Mouse (Mus musculus) stomach, embryonic 15.5 days (tissue): ENCODE measurements around the gene Fam43a. TPM values are rescaled to one million over a fixed set of nuclear protein-coding genes. Genes with fewer than 3 reads are reported as not detected.

Source experiments
- ATAC-seq: fragments of 200-750 bp; cut with Nextera tagmentation; 2 replicates; pipeline ENCODE4 v1.8.0; 2017; ENCODE audit warnings: low read depth, moderate number of reproducible peaks, moderate TSS enrichment; ENCODE audit not compliant: insufficient read depth, low FRiP score
- H3K27ac ChIP-seq: fragments of 300-500 bp; sonication (generic); 2 replicates; pipeline ENCODE4 v1.5.1; 2015; ENCODE audit warnings: mild to moderate bottlenecking, inconsistent platforms
- H3K27me3 ChIP-seq: fragments of 300-500 bp; sonication (generic); replicated peaks from 2 replicates; pipeline ENCODE4 v1.6.1; 2015; ENCODE audit warnings: inconsistent platforms
- H3K36me3 ChIP-seq: fragments of 300-500 bp; sonication (generic); 2 replicates; pipeline ENCODE4 v1.6.1; 2015; ENCODE audit warnings: inconsistent platforms
- H3K4me1 ChIP-seq: fragments of 300-500 bp; sonication (generic); 2 replicates; pipeline ENCODE4 v1.6.1; 2015; ENCODE audit warnings: inconsistent platforms
- H3K4me2 ChIP-seq: fragments of 300-500 bp; sonication (generic); 2 replicates; pipeline ENCODE4 v1.6.1; 2015; ENCODE audit warnings: mild to moderate bottlenecking, inconsistent platforms
- H3K4me3 ChIP-seq: fragments of 300-500 bp; sonication (generic); replicated peaks from 2 replicates; pipeline ENCODE4 v1.5.1; 2015; ENCODE audit warnings: inconsistent platforms
- H3K9ac ChIP-seq: fragments of 300-500 bp; sonication (generic); 2 replicates; pipeline ENCODE4 v1.6.1; 2015; ENCODE audit warnings: inconsistent platforms
- H3K9me3 ChIP-seq: fragments of 300-500 bp; sonication (generic); 2 replicates; pipeline ENCODE4 v1.6.1; 2016; ENCODE audit warnings: inconsistent platforms
- WGBS: fragments of 180-500 bp; shearing (Covaris S2); methylation state at CpG from one replicate; pipeline ENCODE4 v1.1.7; 2015; 5-methylcytosine and 5-hydroxymethylcytosine counted together
- polyA plus RNA-seq: library from polyadenylated mRNA; unstranded; fragments of >200 nt; fragmentation: Nextera tagmentation; extraction: Ambion mirVana; gene quantifications from 2 replicates; pipeline ENCODE4 v1.2.1, GENCODE M21; 2015

The Fam43a gene
- polyA plus RNA-seq, 1 experiment from 2014 or later, result 16.8 TPM

- Histone ChIP-seq H3K4me3 (no peak overlapping the region), H3K9me3 (no peaks in the 10 kb centered on the region), H3K36me3 (peaks cover 56% of the 10 kb centered on the region), H3K9ac (no peak overlapping the region), H3K4me1 (no peaks in the 10 kb centered on the region), H3K27me3 (no peaks in the 10 kb centered on the region), H3K4me2 (no peak overlapping the region), H3K27ac (no peak overlapping the region)
- ATAC-seq, result no peak
- 82% methylated on average over 7 of the region's 7 CpGs for WGBS
Observed at GRCm38 (mm10) chr16:30575815-30576214, 23.7 kb upstream of the Fam43a start.

GRCm38 (mm10) chr16:30576392-30576791, 23.1 kb upstream of the Fam43a start:
- H3K9ac ChIP-seq, result no peak overlapping the region
- no peaks in the 10 kb centered on the region for H3K27me3 ChIP-seq
- H3K27ac ChIP-seq, result no peak overlapping the region
- peaks cover 56% of the 10 kb centered on the region for H3K36me3 ChIP-seq
- ATAC-seq, result no peak
- WGBS, result 87% methylated on average over 1 of the region's 1 CpGs
- H3K9me3 ChIP-seq, result no peaks in the 10 kb centered on the region
- H3K4me2 ChIP-seq, result no peak overlapping the region
- no peaks in the 10 kb centered on the region for H3K4me1 ChIP-seq
- H3K4me3 ChIP-seq, result no peak overlapping the region

- no peaks in the 10 kb centered on the region for H3K4me1 ChIP-seq
- H3K4me2 ChIP-seq, result no peak overlapping the region
- H3K27me3 ChIP-seq, result no peaks in the 10 kb centered on the region
- no peak for ATAC-seq
- WGBS, result 92% methylated on average over 5 of the region's 5 CpGs
- no peak overlapping the region for H3K27ac ChIP-seq
- peaks cover 76% of the 10 kb centered on the region for H3K36me3 ChIP-seq
- H3K4me3 ChIP-seq, result no peak overlapping the region
- H3K9me3 ChIP-seq, result no peaks in the 10 kb centered on the region
- no peak overlapping the region for H3K9ac ChIP-seq
Observed at GRCm38 (mm10) chr16:30580765-30581164, 18.8 kb upstream of the Fam43a start.

GRCm38 (mm10) chr16:30586935-30587493, 12.5 kb upstream of the Fam43a start:
- H3K4me3 ChIP-seq, result peak overlapping the region; percentile 74
- H3K27me3 ChIP-seq, result no peaks in the 10 kb centered on the region
- no peak for ATAC-seq
- peaks cover 6% of the 10 kb centered on the region; the same call in 1 of the 2 replicates for H3K4me1 ChIP-seq
- H3K9ac ChIP-seq, result peak overlapping the region; percentile 44
- peaks cover 29% of the 10 kb centered on the region for H3K36me3 ChIP-seq
- H3K4me2 ChIP-seq, result peak overlapping the region; percentile 82
- H3K9me3 ChIP-seq, result no peaks in the 10 kb centered on the region
- WGBS, result 3% methylated on average over 19 of the region's 19 CpGs
- peak overlapping the region; percentile 78 for H3K27ac ChIP-seq

- H3K36me3 ChIP-seq, result peaks cover 23% of the 10 kb centered on the region
- H3K27ac ChIP-seq, result peak within 1 kb of the TSS; percentile 78
- peaks cover 6% of the 10 kb centered on the region; the same call in 1 of the 2 replicates for H3K4me1 ChIP-seq
- H3K9me3 ChIP-seq, result no peaks in the 10 kb centered on the region
- peak within 1 kb of the TSS; percentile 44 for H3K9ac ChIP-seq
- WGBS, result 3% methylated on average over 35 of the region's 35 CpGs
- H3K4me3 ChIP-seq, result peak within 1 kb of the TSS; percentile 74
- H3K4me2 ChIP-seq, result peak within 1 kb of the TSS; percentile 82
- no peaks in the 10 kb centered on the region for H3K27me3 ChIP-seq
- ATAC-seq, result peak; percentile 87
Observed at GRCm38 (mm10) chr16:30587494-30588327, 11.8 kb upstream of the Fam43a start, which contains the start of gene Lsg1. TSS of gene Lsg1 (minus strand) at chr16:30587592.

- no peak overlapping the region for H3K4me2 ChIP-seq
- no peak overlapping the region for H3K27ac ChIP-seq
Observed at GRCm38 (mm10) chr16:30590264-30591209, 9.0 kb upstream of the Fam43a start.

GRCm38 (mm10) chr16:30591990-30592389, 7.5 kb upstream of the Fam43a start:
- no peaks in the 10 kb centered on the region for H3K27me3 ChIP-seq
- H3K4me2 ChIP-seq, result no peak overlapping the region
- no peaks in the 10 kb centered on the region for H3K9me3 ChIP-seq
- peaks cover 10% of the 10 kb centered on the region; the same call in 1 of the 2 replicates for H3K4me1 ChIP-seq
- H3K4me3 ChIP-seq, result no peak overlapping the region
- H3K36me3 ChIP-seq, result no peaks in the 10 kb centered on the region
- WGBS, result 47% methylated on average over 3 of the region's 3 CpGs
- no peak overlapping the region for H3K9ac ChIP-seq
- no peak overlapping the region for H3K27ac ChIP-seq
- no peak for ATAC-seq

More at GRCm38 (mm10) chr16:30590264-30591209, 9.0 kb upstream of the Fam43a start:
- H3K4me1 ChIP-seq, result peaks cover 6% of the 10 kb centered on the region; the same call in 1 of the 2 replicates
- H3K4me3 ChIP-seq, result no peak overlapping the region
- no peaks in the 10 kb centered on the region for H3K9me3 ChIP-seq
- no peaks in the 10 kb centered on the region; the same call in 1 of the 2 replicates for H3K36me3 ChIP-seq
- no peak for ATAC-seq
- no peak overlapping the region for H3K9ac ChIP-seq
- H3K27me3 ChIP-seq, result no peaks in the 10 kb centered on the region
- WGBS, result 27% methylated on average over 7 of the region's 7 CpGs

- H3K27me3 ChIP-seq, result no peaks in the 10 kb centered on the region
- 41% methylated on average over 3 of the region's 3 CpGs for WGBS
- no peak overlapping the region for H3K9ac ChIP-seq
- no peak overlapping the region for H3K4me2 ChIP-seq
- ATAC-seq, result no peak
- H3K36me3 ChIP-seq, result no peaks in the 10 kb centered on the region
- no peaks in the 10 kb centered on the region for H3K9me3 ChIP-seq
- no peak overlapping the region for H3K4me3 ChIP-seq
- peaks cover 10% of the 10 kb centered on the region for H3K4me1 ChIP-seq
- no peak overlapping the region for H3K27ac ChIP-seq
Observed at GRCm38 (mm10) chr16:30595356-30595755, 4.2 kb upstream of the Fam43a start.

GRCm38 (mm10) chr16:30595835-30596557, 3.5 kb upstream of the Fam43a start:
- Histone ChIP-seq H3K4me3 (no peak overlapping the region), H3K4me1 (peaks cover 15% of the 10 kb centered on the region), H3K27me3 (no peaks in the 10 kb centered on the region), H3K4me2 (no peak overlapping the region), H3K9me3 (no peaks in the 10 kb centered on the region), H3K27ac (no peak overlapping the region), H3K36me3 (no peaks in the 10 kb centered on the region), H3K9ac (no peak overlapping the region)
- WGBS, result 57% methylated on average over 14 of the region's 14 CpGs
- no peak for ATAC-seq

- Histone ChIP-seq H3K4me2 (peak overlapping the region; percentile 50), H3K27ac (no peak overlapping the region), H3K27me3 (no peaks in the 10 kb centered on the region), H3K4me1 (peaks cover 26% of the 10 kb centered on the region), H3K4me3 (peak overlapping the region; percentile 5; the same call in 1 of the 2 replicates), H3K9me3 (no peaks in the 10 kb centered on the region), H3K9ac (no peak overlapping the region), H3K36me3 (no peaks in the 10 kb centered on the region)
- ATAC-seq, result no peak
- 9% methylated on average over 16 of the region's 16 CpGs for WGBS
Observed at GRCm38 (mm10) chr16:30596959-30597681, 2.4 kb upstream of the Fam43a start.
